Mouse (Mus musculus) heart, postnatal 25 days (tissue): Measurements from ENCODE around the gene Rgmb. TPM values are rescaled to one million over a fixed set of nuclear protein-coding genes. Genes with fewer than 3 reads are reported as not detected.

Experiments
- DNase-seq: peaks from one replicate; pipeline ENCODE4 v3.0.0; 2022; ENCODE audit warnings: low spot score
- intact Hi-C: fragments of 180-260 bp; cut with DNase I; formaldehyde crosslinking; loops from one replicate; pipeline ENCODE4 v1.15.1; 2025
- total RNA-seq, 2 experiments: library from RNA; stranded (reverse); gene quantifications; 2 replicates each; pipeline ENCODE4 v1.2.3; 2021

The Rgmb gene
- total RNA-seq, 2 experiments from 2014 or later = 21.4 to 30.0 TPM

DNA sequence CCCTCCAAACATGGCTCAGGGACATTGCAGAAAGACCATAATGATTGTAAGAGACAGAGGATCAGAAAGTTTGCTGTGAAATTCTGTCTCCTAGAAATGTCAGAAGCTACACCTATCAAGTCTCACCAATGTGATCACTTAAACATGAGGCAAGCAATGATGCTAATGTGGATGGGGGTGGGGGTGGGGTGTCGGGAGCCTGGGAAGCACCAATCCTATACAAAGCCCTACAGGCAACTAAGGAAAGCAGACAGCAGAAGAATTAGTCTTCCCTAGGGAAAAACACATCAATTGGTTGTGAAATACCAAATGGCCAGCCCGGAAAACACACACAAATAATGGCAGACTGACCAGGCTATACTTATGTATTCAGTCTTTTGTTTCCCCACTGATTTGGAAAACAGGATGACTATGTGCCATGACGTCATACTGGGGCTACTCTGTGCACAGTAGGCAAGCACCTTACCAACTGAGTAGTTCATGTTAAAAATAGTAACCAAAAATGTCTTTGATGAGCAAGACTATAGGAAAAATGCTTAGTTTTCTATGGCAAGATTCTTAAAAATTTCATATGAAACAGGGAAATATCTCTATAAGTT, 31.5 kb downstream of the Rgmb start:
- no peak for DNase-seq
- intact Hi-C loops = no loop called here

DNA sequence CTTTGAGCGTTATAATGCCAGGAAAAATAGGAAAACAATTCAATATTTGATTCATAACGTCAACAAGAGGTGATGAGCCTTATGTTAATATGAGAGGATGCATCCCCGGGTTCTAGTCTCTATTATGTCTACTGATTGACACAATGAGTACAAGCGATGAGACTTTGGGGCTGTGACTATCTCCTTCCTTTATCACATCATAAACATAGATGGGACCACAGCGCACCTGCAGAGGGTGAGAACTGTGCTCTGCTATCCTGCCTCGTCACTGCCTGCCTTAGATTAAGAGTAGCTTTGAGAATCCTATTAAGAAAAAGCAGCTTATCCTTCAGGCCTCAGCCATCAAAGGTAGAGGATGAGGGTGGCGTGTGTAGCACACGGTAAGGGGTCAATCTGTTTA, 40.1 kb downstream of the Rgmb start:
- intact Hi-C loops = no loop called here
- DNase-seq = no peak

DNA sequence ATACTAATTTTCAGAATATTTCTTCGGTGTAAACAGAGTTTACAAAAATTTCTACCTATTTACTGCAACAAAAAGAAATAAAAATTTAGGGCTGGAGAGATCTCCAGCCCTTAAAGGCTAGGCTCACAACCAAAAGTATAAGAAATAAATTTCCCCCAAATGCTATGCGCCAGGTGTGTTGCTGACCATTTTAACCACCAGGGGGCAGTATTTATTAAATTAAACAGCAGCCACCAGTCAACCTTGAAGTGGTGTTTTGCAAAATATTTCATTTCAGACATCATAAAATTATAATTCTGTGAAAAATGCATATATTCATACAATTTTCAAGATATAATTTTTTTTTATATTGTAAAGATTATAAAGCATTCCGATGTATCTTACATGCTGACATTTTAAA, 43.8 kb downstream of the Rgmb start:
- intact Hi-C loops = loop anchor here (2.0 to 5.0 kb wide), 2 partner anchors 880 to 1114 kb away; no protein-coding TSS in a partner anchor
- DNase-seq = no peak

DNA sequence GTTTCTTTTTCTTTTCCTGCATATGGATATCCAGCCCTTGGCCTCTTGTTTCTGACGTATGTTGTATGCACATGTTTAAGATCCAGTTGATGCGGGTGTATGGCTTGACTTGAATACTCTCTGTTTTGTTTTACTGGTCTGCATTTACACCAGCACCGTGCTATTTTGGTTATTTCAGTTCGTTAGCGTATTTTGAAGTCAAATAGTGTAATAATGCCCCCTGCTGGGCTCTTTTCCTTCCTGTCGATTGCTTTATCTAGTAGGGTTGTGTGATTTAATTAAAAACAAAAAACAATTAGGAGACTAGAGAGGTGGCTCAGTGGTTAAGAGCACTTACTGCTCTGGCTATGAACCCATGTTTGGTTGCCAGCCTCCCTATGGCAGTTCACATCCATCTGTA, 52.9 kb downstream of the Rgmb start:
- no peak for DNase-seq
- intact Hi-C loops = no loop called here

DNA sequence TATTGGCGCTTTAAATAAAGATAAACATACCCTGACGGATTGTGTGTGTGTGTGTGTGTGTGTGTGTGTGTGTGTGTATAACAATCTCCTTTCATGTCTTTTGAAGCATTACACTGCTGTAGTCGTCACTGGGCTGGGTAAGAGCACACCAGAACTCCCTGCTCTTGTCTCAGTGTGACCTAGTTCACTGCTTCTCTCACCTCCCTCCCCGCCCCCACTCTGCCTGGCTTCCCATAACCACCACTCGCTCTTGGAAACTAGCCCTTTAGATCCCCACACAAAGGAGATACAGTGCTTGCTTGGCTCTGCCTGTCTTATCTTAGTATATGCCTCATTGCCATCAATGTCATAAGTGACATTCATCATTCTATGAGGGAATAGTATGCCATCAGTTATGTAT, 54.5 kb downstream of the Rgmb start:
- intact Hi-C loops = no loop called here
- DNase-seq = no peak

DNA sequence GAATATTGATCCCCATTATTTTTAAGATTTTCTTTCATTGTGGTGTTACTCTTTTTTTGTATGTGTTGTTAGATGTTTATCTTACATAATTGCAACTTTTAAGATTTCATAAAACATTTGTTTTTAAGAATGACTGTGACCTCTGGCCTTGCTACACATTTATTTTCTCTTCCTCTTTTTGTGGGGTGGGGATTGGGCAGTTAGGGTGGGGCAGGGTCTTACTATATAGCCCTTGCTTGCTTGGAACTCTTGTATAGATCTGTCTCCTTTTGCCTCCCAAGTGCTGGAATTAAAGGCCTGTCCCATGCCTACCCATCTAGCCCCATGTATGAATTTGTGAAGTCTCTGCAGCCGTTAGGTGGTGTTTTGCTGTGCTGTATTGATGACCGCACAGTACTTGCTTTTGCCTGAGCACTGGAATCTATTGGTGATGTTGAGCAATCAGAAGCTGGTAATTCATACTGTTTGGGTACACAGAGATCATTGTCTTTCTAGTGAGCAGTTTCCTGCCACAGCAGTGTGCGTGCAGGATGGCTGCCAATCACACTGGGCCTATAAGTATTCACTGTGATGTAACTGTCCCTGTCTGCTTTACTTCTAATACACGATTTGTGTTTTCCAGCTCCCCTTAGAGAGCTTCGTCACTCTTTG, 56.1 kb downstream of the Rgmb start:
- DNase-seq = no peak
- intact Hi-C loops = no loop called here

DNA sequence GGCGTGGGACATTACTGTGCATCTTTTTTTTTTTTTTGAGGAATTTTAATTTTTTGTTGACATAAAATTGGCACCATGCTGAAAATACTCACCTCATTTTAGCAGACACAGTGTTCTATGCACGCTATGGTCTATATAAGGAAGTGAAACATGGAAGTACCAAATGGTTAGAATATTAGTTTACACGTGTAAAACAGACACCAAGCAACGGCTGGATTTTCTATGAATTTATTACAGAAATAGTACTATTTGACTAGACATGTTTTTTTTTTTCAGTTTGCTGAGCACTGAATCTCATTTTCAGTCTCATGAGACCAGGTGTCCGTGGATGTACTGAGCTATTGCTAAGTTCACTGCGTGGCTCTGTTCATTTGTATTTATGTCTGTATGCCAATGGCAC, 56.9 kb downstream of the Rgmb start:
- intact Hi-C loops = no loop called here
- no peak for DNase-seq

DNA sequence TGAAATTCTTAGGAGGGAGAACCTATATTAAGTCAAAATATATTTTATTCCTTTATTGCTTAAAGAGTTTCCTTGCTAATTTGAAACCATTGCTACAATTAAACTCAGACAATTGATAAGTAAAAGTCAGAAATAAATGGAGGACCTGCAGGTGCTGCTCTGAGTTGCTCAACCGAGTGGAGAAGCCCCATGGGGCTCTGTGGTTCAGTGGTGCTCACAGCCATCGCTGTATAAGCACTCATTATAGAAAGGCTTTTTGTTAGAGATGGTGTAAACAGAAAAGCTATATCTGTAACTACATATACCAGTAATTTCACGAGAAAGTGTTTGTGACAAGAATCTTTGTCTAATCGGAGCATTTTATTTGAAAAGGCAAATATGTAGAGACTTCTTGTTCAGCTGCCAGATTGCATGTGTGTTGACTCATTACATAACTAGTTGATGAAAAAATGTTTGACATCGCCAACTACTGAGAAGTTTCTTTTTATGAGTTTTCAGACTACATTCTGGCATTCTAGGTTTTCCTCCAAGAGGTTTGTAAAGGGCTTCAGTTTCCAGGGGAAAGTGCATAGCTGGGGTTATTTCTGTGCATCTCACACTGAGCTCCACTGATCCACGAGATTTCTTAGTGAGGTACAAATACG, 61.6 kb downstream of the Rgmb start:
- intact Hi-C loops = no loop called here

DNA sequence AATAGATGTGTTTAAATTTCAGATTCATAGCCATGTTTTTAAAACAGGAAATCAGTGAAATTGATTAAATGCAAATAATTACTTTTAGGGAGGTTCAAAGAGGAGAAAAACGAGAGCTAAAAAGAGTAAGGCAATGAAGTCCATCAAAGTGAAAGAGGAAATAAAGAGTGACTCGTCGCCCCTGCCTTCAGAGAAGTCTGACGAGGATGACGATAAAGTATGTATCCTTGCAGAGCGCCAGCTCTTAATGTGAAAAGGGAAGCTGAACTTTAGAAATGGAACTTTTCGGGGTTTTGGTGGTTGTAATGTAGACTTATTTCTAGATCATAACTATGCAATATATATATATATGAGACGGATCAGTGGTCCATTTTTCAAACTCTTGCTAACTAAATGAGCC, 69.6 kb downstream of the Rgmb start:
- no peak for DNase-seq
- intact Hi-C loops = no loop called here

More for the DNA sequence above, 61.6 kb downstream of the Rgmb start:
- DNase-seq = no peak

Other genes starting within 250 kb of the Rgmb start
- gene Chd1, start 126.1 kb downstream of the Rgmb start, total RNA-seq = 10 to 100 TPM; 16.6 to 20.1 TPM